Mouse (Mus musculus): Measurements from ENCODE around the gene Chtf18. TPM values are rescaled to one million over a fixed set of nuclear protein-coding genes. Genes with fewer than 3 reads are reported as not detected.

Gene Chtf18
- total and polyA plus RNA-seq, 3 experiments, result 11.9 to 38.2 (median 24.8) TPM

DNA sequence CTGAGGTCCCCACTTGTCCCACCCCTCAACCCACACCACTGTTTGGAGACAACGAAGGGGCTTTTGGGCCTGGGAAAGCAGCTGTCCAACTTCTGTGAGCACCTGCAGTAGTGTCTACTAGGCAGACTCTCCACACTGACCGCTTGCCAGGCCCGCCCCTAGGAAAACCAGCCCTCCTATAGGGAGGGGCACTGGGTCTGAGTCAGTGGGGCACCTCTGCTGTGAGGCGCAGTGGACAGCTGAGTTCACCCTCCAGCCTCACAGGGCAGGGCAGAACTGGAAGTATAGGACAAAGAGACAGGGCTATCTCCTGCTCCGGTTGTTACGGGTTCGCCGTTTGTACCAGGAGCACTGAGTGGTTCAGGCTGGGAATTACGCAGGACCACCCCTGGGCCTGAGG lies 27.0 kb upstream of the Chtf18 start, which contains the start of gene Msln:
Msln (minus strand) TSS at position 138 of the 400 bp plus-strand sequence.
- Histone ChIP-seq H3K79me2 (replicated peaks; ENCODE audit: control insufficient read depth, extremely low read depth, insufficient read depth, poor library complexity, severe bottlenecking) (no peaks in the 10 kb centered on the region), H3K27ac (ENCODE audit: insufficient read depth, low read depth) (no peak within 1 kb of the TSS), H3K9me3 (replicated peaks; ENCODE audit: low read length) (no peaks in the 10 kb centered on the region), H3K9ac (ENCODE audit: insufficient read depth, low read depth) (no peak within 1 kb of the TSS), H3K36me3 (replicated peaks in 1 of 2; ENCODE audit: control insufficient read depth in 1 of 2, insufficient read depth in 1 of 2, low read length in 1 of 2) (no peaks in the 10 kb centered on the region), H3K4me2 (ENCODE audit: insufficient read depth, low read depth, poor library complexity, severe bottlenecking) (no peak within 1 kb of the TSS), H3K4me1 (ENCODE audit: control insufficient read depth in 1 of 2, insufficient read depth in 2 of 2) (no peaks in the 10 kb centered on the region), H3K27me3 (replicated peaks) (peaks cover 97% of the 10 kb centered on the region), H3K4me3 (replicated peaks in 1 of 3; ENCODE audit: low read depth in 2 of 3, low read length in 2 of 3, poor library complexity in 1 of 3) (no peak within 1 kb of the TSS)
- dilution Hi-C loops (cut with MboI; ENCODE audit: extremely low pct_ligation_motif_present, extremely low pct_unique_long_range_greater_than_20kb, low sequenced_read_pairs) (no loop called here), in situ Hi-C loops (cut with MboI; ENCODE audit: low pct_ligation_motif_present, low pct_unique_long_range_greater_than_20kb, low sequenced_read_pairs) (no loop called here)
- TF ChIP-seq ZC3H11A (IDR thresholded peaks at IDR 0.05; ENCODE audit: low read depth, low read length) (no peak), MAZ (IDR thresholded peaks at IDR 0.05; ENCODE audit: low read depth, low read length) (no peak), ETS1 (conservative IDR thresholded peaks at IDR 0.05; ENCODE audit: low read depth, low read length) (no peak), GABPA (IDR thresholded peaks at IDR 0.05; ENCODE audit: insufficient replicate concordance, low read depth, low read length) (no peak), SIN3A (IDR thresholded peaks at IDR 0.05; ENCODE audit: low read length) (no peak), TBP (conservative IDR thresholded peaks at IDR 0.05; ENCODE audit: low read depth, low read length) (no peak)
- no peak for DNase-seq (ENCODE audit: extremely low read depth)

- TF ChIP-seq IRF4 (IDR thresholded peaks at IDR 0.05; ENCODE audit: low read depth, low read length) (no peak), MEF2A (IDR thresholded peaks at IDR 0.05; ENCODE audit: borderline replicate concordance, low read depth, low read length) (no peak), ELF1 (IDR thresholded peaks at IDR 0.05; ENCODE audit: low read depth, low read length) (no peak), KAT2A (IDR thresholded peaks at IDR 0.05; ENCODE audit: insufficient replicate concordance, low read length) (no peak), PAX5 (IDR thresholded peaks at IDR 0.05; ENCODE audit: low read length) (no peak), ZMIZ1 (IDR thresholded peaks at IDR 0.05; ENCODE audit: low read depth, low read length) (no peak), CHD1 (IDR thresholded peaks at IDR 0.05; ENCODE audit: low read depth, low read length) (no peak), UBTF (IDR thresholded peaks at IDR 0.05; ENCODE audit: low read depth, low read length) (no peak), SIN3A (IDR thresholded peaks at IDR 0.05; ENCODE audit: low read length) (no peak)
- Histone ChIP-seq H3K27ac (ENCODE audit: insufficient read depth, low read depth) (no peak overlapping the region), H3K79me2 (replicated peaks; ENCODE audit: control insufficient read depth, extremely low read depth, insufficient read depth, poor library complexity, severe bottlenecking) (no peaks in the 10 kb centered on the region), H3K4me2 (ENCODE audit: insufficient read depth, low read depth, poor library complexity, severe bottlenecking) (no peak overlapping the region), H3K9ac (ENCODE audit: insufficient read depth, low read depth) (no peak overlapping the region), H3K4me1 (ENCODE audit: control insufficient read depth in 1 of 2, insufficient read depth in 2 of 2) (no peaks in the 10 kb centered on the region), H3K9me3 (replicated peaks; ENCODE audit: low read length) (no peaks in the 10 kb centered on the region), H3K36me3 (replicated peaks in 1 of 2; ENCODE audit: control insufficient read depth in 1 of 2, insufficient read depth in 1 of 2, low read length in 1 of 2) (no peaks in the 10 kb centered on the region), H3K4me3 (replicated peaks in 1 of 3; ENCODE audit: low read depth in 2 of 3, low read length in 2 of 3, poor library complexity in 1 of 3) (no peak overlapping the region), H3K27me3 (replicated peaks) (peaks cover 93% of the 10 kb centered on the region)
- no peak for DNase-seq (ENCODE audit: extremely low read depth)
- dilution Hi-C loops (cut with MboI; ENCODE audit: extremely low pct_ligation_motif_present, extremely low pct_unique_long_range_greater_than_20kb, low sequenced_read_pairs) (no loop called here), in situ Hi-C loops (cut with MboI; ENCODE audit: low pct_ligation_motif_present, low pct_unique_long_range_greater_than_20kb, low sequenced_read_pairs) (no loop called here)
Measured at GRCm38 (mm10) chr17:25751446-25751845, 24.2 kb upstream of the Chtf18 start.

GRCm38 (mm10) chr17:25749314-25749713 lies 22.1 kb upstream of the Chtf18 start:
- H3K9ac ChIP-seq (ENCODE audit: insufficient read depth, low read depth), result no peak overlapping the region
- no peak for DNase-seq (ENCODE audit: extremely low read depth)
- H3K27ac ChIP-seq (ENCODE audit: insufficient read depth, low read depth), result no peak overlapping the region
- in situ Hi-C loops (cut with MboI; ENCODE audit: low pct_ligation_motif_present, low pct_unique_long_range_greater_than_20kb, low sequenced_read_pairs), result no loop called here
- no peak overlapping the region for H3K4me2 ChIP-seq (ENCODE audit: insufficient read depth, low read depth, poor library complexity, severe bottlenecking)
- H3K27me3 ChIP-seq (replicated peaks), result peaks cover 89% of the 10 kb centered on the region
- H3K4me3 ChIP-seq (replicated peaks in 1 of 3; ENCODE audit: low read depth in 2 of 3, low read length in 2 of 3, poor library complexity in 1 of 3), result no peak overlapping the region
- H3K9me3 ChIP-seq (replicated peaks; ENCODE audit: low read length), result no peaks in the 10 kb centered on the region
- TF ChIP-seq CTCF (conservative IDR thresholded peaks at IDR 0.05 in 1 of 2, IDR thresholded peaks at IDR 0.05 in 1 of 2; ENCODE audit: low read depth in 2 of 2, low read length in 2 of 2) (no peak), JUN (IDR thresholded peaks at IDR 0.05; ENCODE audit: insufficient read depth, low read depth, low read length) (no peak), MYC (IDR thresholded peaks at IDR 0.05; ENCODE audit: low read depth, low read length) (no peak)
- H3K36me3 ChIP-seq (replicated peaks in 1 of 2; ENCODE audit: control insufficient read depth in 1 of 2, insufficient read depth in 1 of 2, low read length in 1 of 2), result no peaks in the 10 kb centered on the region
- H3K4me1 ChIP-seq (ENCODE audit: control insufficient read depth in 1 of 2, insufficient read depth in 2 of 2), result no peaks in the 10 kb centered on the region
- dilution Hi-C loops (cut with MboI; ENCODE audit: extremely low pct_ligation_motif_present, extremely low pct_unique_long_range_greater_than_20kb, low sequenced_read_pairs), result no loop called here
- H3K79me2 ChIP-seq (replicated peaks; ENCODE audit: control insufficient read depth, extremely low read depth, insufficient read depth, poor library complexity, severe bottlenecking), result no peaks in the 10 kb centered on the region

Measured in CH12.LX (cell line).